Mouse (Mus musculus) kidney, postnatal 0 days (tissue): ENCODE measurements around the gene Ereg. TPM values are rescaled to one million over a fixed set of nuclear protein-coding genes. Genes with fewer than 3 reads are reported as not detected.
A peak's percentile ranks its signal among the peaks of the same experiment; 100 is the strongest.

ENCODE experiments used
- ATAC-seq: fragments of 200-750 bp; cut with Nextera tagmentation; replicated peaks from 2 replicates; pipeline ENCODE4 v1.8.0; 2017; ENCODE audit warnings: low read depth, moderate number of reproducible peaks, moderate TSS enrichment, moderate library complexity; ENCODE audit not compliant: low FRiP score
- DNase-seq: peaks from one replicate; pipeline ENCODE4 v3.0.0-alpha.2; 2016; ENCODE audit warnings: low spot score
- H3K27ac ChIP-seq: fragments of 300-500 bp; sonication (generic); 2 replicates; pipeline ENCODE4 v1.5.1; 2014; ENCODE audit warnings: mild to moderate bottlenecking
- H3K27me3 ChIP-seq: fragments of 300-500 bp; sonication (generic); 2 replicates; pipeline ENCODE4 v1.6.1; 2014; ENCODE audit warnings: low read length, mixed read lengths; ENCODE audit not compliant: insufficient read depth
- H3K36me3 ChIP-seq: fragments of 300-500 bp; sonication (generic); 2 replicates; pipeline ENCODE4 v1.6.1; 2014; ENCODE audit warnings: low read length, mixed read lengths; ENCODE audit not compliant: insufficient read depth
- H3K4me1 ChIP-seq: fragments of 300-500 bp; sonication (generic); replicated peaks from 2 replicates; pipeline ENCODE4 v1.6.1; 2014; ENCODE audit warnings: antibody characterized with exemption, low read length, mixed read lengths; ENCODE audit not compliant: insufficient read depth
- H3K4me2 ChIP-seq: fragments of 300-500 bp; sonication (generic); 2 replicates; pipeline ENCODE4 v1.6.1; 2014; ENCODE audit warnings: mild to moderate bottlenecking, low read length, moderate library complexity, mixed read lengths
- H3K4me3 ChIP-seq: fragments of 300-500 bp; sonication (generic); replicated peaks from 2 replicates; pipeline ENCODE4 v1.5.1; 2014; ENCODE audit warnings: low read depth, low read length
- H3K9ac ChIP-seq: fragments of 300-500 bp; sonication (generic); 2 replicates; pipeline ENCODE4 v1.6.1; 2014; ENCODE audit warnings: low read depth, low read length
- H3K9me3 ChIP-seq: fragments of 300-500 bp; sonication (generic); replicated peaks from 2 replicates; pipeline ENCODE4 v1.6.1; 2016; ENCODE audit warnings: low read length, inconsistent platforms, mixed read lengths
- CTCF ChIP-seq: IDR thresholded peaks from 2 replicates; pipeline ENCODE4 v1.5.1; 2016; ENCODE audit warnings: antibody characterized with exemption, low read depth, mild to moderate bottlenecking, moderate library complexity
- WGBS: fragments of 180-500 bp; shearing (Covaris S2); extraction: QIAGEN DNeasy Blood & Tissue Kit; methylation state at CpG from one replicate; pipeline ENCODE4 v1.1.7; 2014; 5-methylcytosine and 5-hydroxymethylcytosine counted together
- polyA plus RNA-seq: library from polyadenylated mRNA; unstranded; fragments of >200 nt; fragmentation: Nextera tagmentation; extraction: Ambion mirVana; gene quantifications from 2 replicates; pipeline ENCODE4 v1.2.1, GENCODE M21; 2015

The Ereg gene
- polyA plus RNA-seq, 1 experiment from 2014 or later: not detected

GRCm38 (mm10) chr5:91118618-91119017, 44.2 kb downstream of the Ereg start:
- Histone ChIP-seq H3K4me3 (no peak overlapping the region), H3K4me1 (no peaks in the 10 kb centered on the region), H3K9me3 (no peaks in the 10 kb centered on the region), H3K4me2 (no peak overlapping the region), H3K9ac (no peak overlapping the region), H3K27ac (no peak overlapping the region), H3K36me3 (no peaks in the 10 kb centered on the region), H3K27me3 (no peaks in the 10 kb centered on the region)
- no peak for ATAC-seq
- DNase-seq: no peak
- no peak for TF ChIP-seq CTCF

- Histone ChIP-seq H3K4me3 (no peak overlapping the region), H3K27me3 (no peaks in the 10 kb centered on the region), H3K27ac (no peak overlapping the region), H3K9ac (no peak overlapping the region), H3K4me2 (no peak overlapping the region), H3K4me1 (no peaks in the 10 kb centered on the region), H3K36me3 (no peaks in the 10 kb centered on the region), H3K9me3 (no peaks in the 10 kb centered on the region)
- no peak for TF ChIP-seq CTCF
- no peak for ATAC-seq
- 71% methylated on average over 4 of the region's 4 CpGs for WGBS
- DNase-seq: no peak
These were observed 49.0 kb downstream of the Ereg start for GRCm38 (mm10) chr5:91123404-91123803.

- Histone ChIP-seq H3K4me2 (no peak overlapping the region), H3K9me3 (no peaks in the 10 kb centered on the region), H3K36me3 (no peaks in the 10 kb centered on the region), H3K9ac (no peak overlapping the region), H3K4me1 (no peaks in the 10 kb centered on the region), H3K4me3 (no peak overlapping the region), H3K27me3 (no peaks in the 10 kb centered on the region), H3K27ac (no peak overlapping the region)
- DNase-seq (no peak), ATAC-seq (no peak)
- no peak for TF ChIP-seq CTCF
- WGBS: 69% methylated on average over 2 of the region's 2 CpGs
These were observed 49.7 kb downstream of the Ereg start for GRCm38 (mm10) chr5:91124140-91124539.

- Histone ChIP-seq H3K27me3 (no peaks in the 10 kb centered on the region), H3K9ac (no peak overlapping the region), H3K27ac (no peak overlapping the region), H3K9me3 (no peaks in the 10 kb centered on the region), H3K4me2 (no peak overlapping the region), H3K36me3 (no peaks in the 10 kb centered on the region), H3K4me3 (no peak overlapping the region), H3K4me1 (no peaks in the 10 kb centered on the region)
- WGBS: 75% methylated on average over 1 of the region's 1 CpGs
- DNase-seq (no peak), ATAC-seq (no peak)
- TF ChIP-seq CTCF: no peak
These were observed 52.2 kb downstream of the Ereg start for GRCm38 (mm10) chr5:91126623-91127022.

- no peak overlapping the region for H3K27ac ChIP-seq
- H3K36me3 ChIP-seq: no peaks in the 10 kb centered on the region
- WGBS: 39% methylated on average over 1 of the region's 1 CpGs
- DNase-seq: no peak
- H3K9ac ChIP-seq: no peak overlapping the region
- no peaks in the 10 kb centered on the region for H3K4me1 ChIP-seq
- ATAC-seq: no peak
- H3K4me3 ChIP-seq: no peak overlapping the region
- H3K9me3 ChIP-seq: no peaks in the 10 kb centered on the region
- no peak overlapping the region for H3K4me2 ChIP-seq
- H3K27me3 ChIP-seq: no peaks in the 10 kb centered on the region
- TF ChIP-seq CTCF: no peak
These were observed 60.5 kb downstream of the Ereg start for GRCm38 (mm10) chr5:91134961-91135360.

- WGBS: 4% methylated on average over 7 of the region's 7 CpGs
- DNase-seq (peak; percentile 8), ATAC-seq (no peak)
These were observed 64.5 kb downstream of the Ereg start for GRCm38 (mm10) chr5:91138970-91139369.

GRCm38 (mm10) chr5:91139446-91139873, 65.0 kb downstream of the Ereg start, which contains the start of gene Areg:
Gene Areg (plus strand): TSS chr5:91139599.
- peak; percentile 81 for ATAC-seq
- peak; percentile 38; the same call in 1 of the 2 replicates for TF ChIP-seq CTCF
- peak within 1 kb of the TSS; percentile 80 for H3K4me2 ChIP-seq
- H3K4me1 ChIP-seq: no peaks in the 10 kb centered on the region
- H3K4me3 ChIP-seq: peak within 1 kb of the TSS; percentile 39
- peak; percentile 49 for DNase-seq
- no peaks in the 10 kb centered on the region for H3K36me3 ChIP-seq
- no peak within 1 kb of the TSS for H3K27ac ChIP-seq
- peaks cover 3% of the 10 kb centered on the region; the same call in 1 of the 2 replicates for H3K27me3 ChIP-seq
- under 1% methylated on average over 44 of the region's 44 CpGs for WGBS
- H3K9ac ChIP-seq: no peak within 1 kb of the TSS
- no peaks in the 10 kb centered on the region for H3K9me3 ChIP-seq

More at GRCm38 (mm10) chr5:91138970-91139369, 64.5 kb downstream of the Ereg start:
- H3K4me2 ChIP-seq: peak overlapping the region; percentile 80
- H3K27ac ChIP-seq: no peak overlapping the region
- H3K36me3 ChIP-seq: no peaks in the 10 kb centered on the region
- TF ChIP-seq CTCF: no peak
- H3K4me3 ChIP-seq: peak overlapping the region; percentile 39
- no peak overlapping the region for H3K9ac ChIP-seq
- no peaks in the 10 kb centered on the region for H3K4me1 ChIP-seq
- peaks cover 3% of the 10 kb centered on the region; the same call in 1 of the 2 replicates for H3K27me3 ChIP-seq
- no peaks in the 10 kb centered on the region for H3K9me3 ChIP-seq
